Mouse (Mus musculus): Measurements from ENCODE around the gene Pcdh10.

Gene Pcdh10

GRCm38 (mm10) chr3:45378145-45378544, at the start of gene Pcdh10:
TSS of gene Pcdh10 (plus strand) at chr3:45378398.
- peak; percentile 94 to 97 for DNase-seq

GRCm38 (mm10) chr3:45355919-45356318, 22.3 kb upstream of the Pcdh10 start:
- no peak for DNase-seq

DNA sequence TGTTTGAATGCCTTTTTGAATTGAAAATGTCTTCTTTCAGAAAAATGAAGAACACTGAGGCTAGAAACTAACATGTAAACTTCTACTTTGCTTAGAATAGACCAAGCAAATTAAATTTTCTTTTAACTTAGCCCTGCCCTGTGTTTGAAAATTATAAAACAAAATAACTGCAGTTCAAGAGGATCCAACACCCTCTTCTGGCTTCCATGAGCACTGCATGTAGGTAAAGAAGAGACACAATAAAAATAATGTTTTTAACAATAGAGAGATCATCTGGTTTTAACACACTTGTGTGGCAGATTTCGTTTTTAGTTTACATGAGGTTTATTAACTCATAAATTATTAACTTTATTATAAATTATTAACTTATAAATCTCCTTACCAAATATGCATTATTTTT, 9.2 kb upstream of the Pcdh10 start:
- no peak for DNase-seq

GRCm38 (mm10) chr3:45375761-45376500, 2.3 kb upstream of the Pcdh10 start:
- peak; percentile 73 to 77 for DNase-seq

- peak; percentile 25 to 58 for DNase-seq
These were observed 1.5 kb upstream of the Pcdh10 start for GRCm38 (mm10) chr3:45376501-45377390.

DNA sequence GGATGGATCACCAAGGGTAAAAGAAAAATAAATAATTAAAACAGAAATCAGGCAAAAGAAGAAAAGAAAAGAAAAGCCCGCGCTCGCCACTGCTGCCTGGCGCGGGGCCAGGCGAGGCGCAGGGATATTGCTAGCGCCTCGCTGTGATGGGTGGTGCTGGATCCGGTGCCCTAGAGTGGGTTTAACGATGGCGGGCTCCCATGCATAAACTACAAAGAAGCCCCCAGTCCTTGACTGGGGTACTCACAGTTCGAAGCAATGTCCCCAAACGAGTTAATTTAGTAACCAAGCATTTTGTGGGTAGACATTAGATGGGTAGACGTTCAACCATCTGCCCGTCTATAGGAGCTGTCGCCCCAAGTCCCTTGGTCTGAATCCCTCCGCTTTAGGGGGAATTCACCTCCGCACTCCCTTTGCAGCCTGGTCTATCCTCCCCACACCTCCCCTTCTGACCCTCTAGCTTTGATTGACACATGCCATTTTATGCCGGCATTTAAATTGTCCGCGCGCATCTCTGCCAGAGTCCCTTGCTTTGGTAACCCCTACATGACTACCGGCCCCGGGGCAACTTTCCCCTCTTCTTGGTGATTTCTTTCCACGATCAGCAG, 703 bp upstream of the Pcdh10 start:
- DNase-seq, result peak; percentile 19 to 60

DNA sequence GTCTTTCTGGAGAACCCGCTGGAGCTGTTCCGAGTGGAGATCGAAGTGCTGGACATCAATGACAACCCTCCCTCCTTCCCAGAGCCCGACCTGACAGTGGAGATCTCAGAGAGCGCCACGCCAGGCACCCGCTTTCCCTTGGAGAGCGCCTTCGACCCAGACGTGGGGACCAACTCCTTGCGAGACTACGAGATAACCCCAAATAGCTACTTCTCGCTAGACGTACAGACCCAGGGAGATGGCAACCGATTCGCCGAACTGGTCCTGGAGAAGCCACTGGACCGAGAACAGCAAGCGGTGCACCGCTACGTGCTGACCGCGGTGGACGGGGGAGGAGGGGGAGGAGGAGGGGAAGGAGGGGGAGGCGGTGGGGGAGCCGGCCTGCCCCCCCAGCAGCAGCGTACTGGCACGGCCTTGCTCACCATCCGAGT, 1.4 kb downstream of the Pcdh10 start:
- DNase-seq, result peak; percentile 13 to 28

- peak; percentile 5 to 39 for DNase-seq
These were observed 2.0 kb downstream of the Pcdh10 start for GRCm38 (mm10) chr3:45379972-45380761.

GRCm38 (mm10) chr3:45380811-45381761, 2.9 kb downstream of the Pcdh10 start:
- peak; percentile 5 to 37 for DNase-seq

GRCm38 (mm10) chr3:45382032-45382755, 4.0 kb downstream of the Pcdh10 start:
- no peak for DNase-seq

DNA sequence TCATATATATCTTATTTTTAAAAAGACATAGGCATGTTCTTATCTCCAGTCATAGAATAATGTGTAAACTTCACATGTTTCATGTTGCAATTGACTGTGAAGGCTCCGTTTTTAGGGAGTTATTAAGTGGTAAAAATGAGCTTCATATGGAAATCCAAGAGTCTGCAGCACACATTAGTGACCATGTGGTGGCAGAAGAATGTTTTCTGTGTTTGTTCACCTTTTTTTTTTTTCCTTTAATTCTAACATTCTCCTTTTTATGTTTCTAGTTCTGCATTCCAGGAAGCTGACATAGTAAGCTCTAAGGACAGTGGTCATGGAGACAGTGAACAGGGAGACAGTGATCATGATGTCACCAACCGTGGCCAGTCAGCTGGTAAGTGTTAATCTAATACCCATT, 5.6 kb downstream of the Pcdh10 start:
- DNase-seq, result no peak

GRCm38 (mm10) chr3:45385028-45385427, 6.8 kb downstream of the Pcdh10 start:
- no peak for DNase-seq

GRCm38 (mm10) chr3:45385451-45385850, 7.3 kb downstream of the Pcdh10 start:
- no peak for DNase-seq

GRCm38 (mm10) chr3:45386512-45386911, 8.3 kb downstream of the Pcdh10 start:
- DNase-seq, result no peak

DNA sequence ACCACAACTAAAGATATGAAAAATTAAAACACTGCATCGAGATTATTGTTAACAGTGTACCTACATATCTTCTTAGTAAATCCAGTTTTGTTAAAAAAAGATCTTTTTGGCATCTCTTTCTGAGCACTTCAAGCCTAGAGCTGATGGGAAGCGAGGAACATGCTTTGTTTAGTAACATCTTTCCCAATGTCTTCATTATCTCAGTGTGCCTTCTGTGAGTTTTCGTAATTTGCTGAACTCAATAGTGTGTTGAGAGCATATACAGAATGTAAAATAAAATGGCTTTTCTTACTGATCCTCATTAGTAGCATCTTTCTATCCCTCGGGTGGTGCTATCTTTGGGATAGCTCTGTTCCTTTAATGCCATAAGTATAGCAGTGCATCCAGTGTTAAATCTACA, 18.9 kb downstream of the Pcdh10 start:
- DNase-seq, result no peak

- DNase-seq, result no peak
These were observed 25.0 kb downstream of the Pcdh10 start for GRCm38 (mm10) chr3:45403239-45403638.

DNA sequence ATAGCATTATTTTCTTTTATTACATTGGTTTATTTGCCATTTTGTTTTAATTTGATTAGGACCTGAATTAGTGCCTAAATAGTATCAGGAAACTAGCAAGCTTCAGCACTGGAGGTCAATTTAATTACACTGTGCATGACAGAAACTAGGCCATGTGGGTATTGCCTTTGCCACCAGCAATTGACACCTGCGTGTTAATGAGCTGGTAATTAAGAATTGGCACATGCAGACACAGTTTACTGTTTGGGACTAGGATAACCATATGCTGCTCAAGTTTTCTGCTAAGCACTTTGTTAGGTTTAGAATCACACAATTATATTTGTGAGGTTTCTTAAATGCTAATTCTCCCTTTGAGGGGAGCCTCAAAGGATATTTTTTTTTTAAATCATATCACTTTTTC, 53.5 kb downstream of the Pcdh10 start:
- DNase-seq, result no peak

DNA sequence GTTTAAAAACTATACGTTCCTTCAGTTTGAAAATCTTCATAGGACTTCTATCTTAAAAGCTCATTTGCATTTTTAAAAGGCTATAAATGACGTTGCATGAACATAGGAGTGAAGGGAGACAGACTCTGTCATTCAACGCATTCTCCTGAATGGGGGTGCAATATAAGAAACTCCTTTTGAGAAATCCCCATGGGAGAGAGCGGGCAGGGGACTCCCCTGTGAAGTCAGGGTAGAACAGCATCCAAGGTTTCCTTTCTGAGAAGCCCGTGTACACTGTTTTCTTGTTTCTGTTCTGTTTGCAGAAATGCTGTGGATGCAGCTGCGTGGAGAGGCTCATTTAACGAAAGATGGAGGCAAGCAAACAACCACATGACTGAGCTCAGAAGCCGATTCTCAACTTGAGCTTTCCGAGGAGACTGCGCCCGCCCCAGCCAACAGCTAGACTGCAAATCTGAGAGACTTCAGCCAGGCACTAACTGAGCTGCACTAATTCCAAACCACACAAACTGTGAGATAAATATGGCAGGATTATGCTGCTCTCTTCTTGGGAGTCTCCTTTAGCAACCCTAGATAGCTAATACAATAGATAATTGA, 54.1 kb downstream of the Pcdh10 start:
- DNase-seq, result no peak

All from cerebellum, adult 18-20 months (tissue).